Mouse (Mus musculus) limb, embryonic 14.5 days (tissue): ENCODE measurements around the gene Eipr1. TPM values are rescaled to one million over a fixed set of nuclear protein-coding genes. Genes with fewer than 3 reads are reported as not detected.
A peak's percentile ranks its signal among the peaks of the same experiment; 100 is the strongest.

Experiments used
- ATAC-seq: fragments of 200-750 bp; cut with Nextera tagmentation; 2 replicates; pipeline ENCODE4 v1.8.0; 2017; ENCODE audit warnings: low read depth, moderate number of reproducible peaks, moderate TSS enrichment; ENCODE audit not compliant: low FRiP score
- DNase-seq: peaks from one replicate; pipeline ENCODE4 v3.0.0-alpha.2; 2015; ENCODE audit warnings: low spot score
- H3K27ac ChIP-seq: fragments of 300-500 bp; sonication (generic); replicated peaks from 2 replicates; pipeline ENCODE4 v1.5.1; 2014; ENCODE audit warnings: low read depth, mild to moderate bottlenecking, low read length, moderate library complexity, mixed read lengths
- H3K27me3 ChIP-seq: fragments of 300-500 bp; sonication (generic); 2 replicates; pipeline ENCODE4 v1.6.1; 2014; ENCODE audit warnings: low read length, mixed read lengths; ENCODE audit not compliant: control insufficient read depth, insufficient read depth
- H3K36me3 ChIP-seq: fragments of 300-500 bp; sonication (generic); 2 replicates; pipeline ENCODE4 v1.6.1; 2014; ENCODE audit warnings: mild to moderate bottlenecking, low read length, moderate library complexity, mixed read lengths; ENCODE audit not compliant: control insufficient read depth, insufficient read depth
- H3K4me1 ChIP-seq: fragments of 300-500 bp; sonication (generic); 2 replicates; pipeline ENCODE4 v1.6.1; 2014; ENCODE audit warnings: antibody characterized with exemption, low read length, mixed read lengths; ENCODE audit not compliant: control insufficient read depth, insufficient read depth
- H3K4me2 ChIP-seq: fragments of 300-500 bp; sonication (generic); replicated peaks from 2 replicates; pipeline ENCODE4 v1.6.1; 2014; ENCODE audit warnings: low read depth, mild to moderate bottlenecking, low read length, moderate library complexity; ENCODE audit not compliant: severe bottlenecking
- H3K4me3 ChIP-seq: fragments of 300-500 bp; sonication (generic); replicated peaks from 2 replicates; pipeline ENCODE4 v1.5.1; 2014; ENCODE audit warnings: low read length
- H3K9ac ChIP-seq: fragments of 300-500 bp; sonication (generic); 2 replicates; pipeline ENCODE4 v1.6.1; 2014; ENCODE audit warnings: mild to moderate bottlenecking, low read depth, low read length, moderate library complexity; ENCODE audit not compliant: severe bottlenecking
- H3K9me3 ChIP-seq: fragments of 300-500 bp; sonication (generic); 2 replicates; pipeline ENCODE4 v1.6.1; 2016; ENCODE audit warnings: low read length; ENCODE audit not compliant: control insufficient read depth
- POLR2A ChIP-seq: fragments of 200-500 bp; IDR thresholded peaks from 2 replicates; pipeline ENCODE4 v1.8.0; 2012; ENCODE audit warnings: inconsistent platforms, mild to moderate bottlenecking, moderate library complexity, borderline replicate concordance; ENCODE audit not compliant: insufficient read depth, insufficient read length; ENCODE audit errors: extremely low read depth
- WGBS: fragments of 180-500 bp; shearing (Covaris S2); extraction: QIAGEN DNeasy Blood & Tissue Kit; methylation state at CpG from one replicate; pipeline ENCODE4 v1.1.7; 2014; 5-methylcytosine and 5-hydroxymethylcytosine counted together
- polyA plus RNA-seq, 2 experiments: library from polyadenylated mRNA; depleted of rRNA in 1 of 2; stranded (reverse) in 1 of 2; unstranded in 1 of 2; fragments of >200 nt; fragmentation: Nextera tagmentation in 1 of 2; extraction: Ambion mirVana in 1 of 2; gene quantifications; 2 replicates each; pipeline versions ENCODE4 v1.2.1 to v1.2.3; 2012 to 2014

The Eipr1 gene
- polyA plus RNA-seq, 2 experiments, result 18.8 to 31.2 TPM

- no peaks in the 10 kb centered on the region for H3K4me1 ChIP-seq
- DNase-seq (peak; percentile 43), ATAC-seq (peak; percentile 47; the same call in 1 of the 2 replicates)
- TF ChIP-seq POLR2A, result no peak
- no peaks in the 10 kb centered on the region for H3K27me3 ChIP-seq
- H3K27ac ChIP-seq, result no peak overlapping the region
- no peaks in the 10 kb centered on the region for H3K36me3 ChIP-seq
- no peak overlapping the region for H3K4me3 ChIP-seq
- H3K9ac ChIP-seq, result no peak overlapping the region
- no peaks in the 10 kb centered on the region for H3K9me3 ChIP-seq
- 15% methylated on average over 5 of the region's 5 CpGs for WGBS
- no peak overlapping the region for H3K4me2 ChIP-seq
Measured at GRCm38 (mm10) chr12:28817427-28817752, 65.8 kb downstream of the Eipr1 start.

- Histone ChIP-seq H3K27me3 (no peaks in the 10 kb centered on the region), H3K27ac (no peak overlapping the region), H3K36me3 (no peaks in the 10 kb centered on the region), H3K4me3 (no peak overlapping the region), H3K4me2 (no peak overlapping the region), H3K9ac (no peak overlapping the region), H3K9me3 (no peaks in the 10 kb centered on the region), H3K4me1 (no peaks in the 10 kb centered on the region)
- ATAC-seq (no peak), DNase-seq (no peak)
- TF ChIP-seq POLR2A, result no peak
- 54% methylated on average over 3 of the region's 3 CpGs for WGBS
Measured at GRCm38 (mm10) chr12:28817891-28818290, 66.3 kb downstream of the Eipr1 start.

- 80% methylated on average over 7 of the region's 7 CpGs for WGBS
- Histone ChIP-seq H3K9me3 (no peaks in the 10 kb centered on the region), H3K36me3 (no peaks in the 10 kb centered on the region), H3K27me3 (no peaks in the 10 kb centered on the region), H3K4me2 (no peak overlapping the region), H3K4me1 (no peaks in the 10 kb centered on the region), H3K27ac (no peak overlapping the region), H3K9ac (no peak overlapping the region), H3K4me3 (no peak overlapping the region)
- ATAC-seq (no peak), DNase-seq (no peak)
- TF ChIP-seq POLR2A, result no peak
Measured at GRCm38 (mm10) chr12:28823518-28823917, 71.9 kb downstream of the Eipr1 start.

- Histone ChIP-seq H3K9ac (no peak overlapping the region), H3K4me3 (no peak overlapping the region), H3K27ac (no peak overlapping the region), H3K4me2 (no peak overlapping the region), H3K36me3 (0 out of 2 replicates have a peak, but pooled peaks cover 4% of the 10 kb centered on the region), H3K4me1 (no peaks in the 10 kb centered on the region), H3K9me3 (no peaks in the 10 kb centered on the region), H3K27me3 (no peaks in the 10 kb centered on the region)
- no peak for TF ChIP-seq POLR2A
- no peak for DNase-seq
- 87% methylated on average over 3 of the region's 3 CpGs for WGBS
- no peak for ATAC-seq
Measured at GRCm38 (mm10) chr12:28829502-28829901, 77.9 kb downstream of the Eipr1 start.

DNA sequence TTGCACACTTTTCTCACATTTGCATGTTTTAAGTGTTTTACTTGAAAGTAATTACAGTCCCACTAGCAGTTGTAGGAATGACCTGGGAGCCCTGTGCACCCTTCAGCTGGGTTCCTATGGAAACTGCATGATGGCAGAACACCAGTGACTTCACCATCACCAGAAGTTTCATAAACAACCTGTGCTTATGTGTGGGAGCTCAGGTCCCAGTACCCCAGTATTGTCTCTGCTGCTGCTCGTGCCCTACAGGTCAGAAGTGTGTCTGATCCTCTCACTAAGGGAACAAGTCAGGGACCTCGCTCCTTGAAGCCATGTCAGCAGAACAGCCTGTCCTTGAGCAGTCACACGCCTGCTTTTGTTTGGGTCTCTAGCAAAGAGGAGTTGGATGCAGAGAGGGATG lies 78.9 kb downstream of the Eipr1 start:
- no peak overlapping the region for H3K4me2 ChIP-seq
- H3K4me3 ChIP-seq, result no peak overlapping the region
- TF ChIP-seq POLR2A, result no peak
- no peaks in the 10 kb centered on the region for H3K9me3 ChIP-seq
- H3K4me1 ChIP-seq, result no peaks in the 10 kb centered on the region
- no peak overlapping the region for H3K27ac ChIP-seq
- H3K27me3 ChIP-seq, result no peaks in the 10 kb centered on the region
- no peak for ATAC-seq
- 81% methylated on average over 3 of the region's 3 CpGs for WGBS
- no peak for DNase-seq
- H3K9ac ChIP-seq, result no peak overlapping the region
- H3K36me3 ChIP-seq, result 0 out of 2 replicates have a peak, but pooled peaks cover 4% of the 10 kb centered on the region
